Mouse (Mus musculus): ENCODE measurements around the gene Prss35.

Prss35 gene

GRCm38 (mm10) chr9:86742959-86743911, at the start of gene Prss35:
Gene Prss35, plus strand, starts transcription at chr9:86743649.
- DNase-seq (ENCODE audit: low read depth, low spot score), result peak; percentile 64

- DNase-seq (ENCODE audit: low read depth, low spot score), result no peak
These were observed 49.5 kb upstream of the Prss35 start for GRCm38 (mm10) chr9:86693935-86694334.

- DNase-seq (ENCODE audit: low read depth, low spot score), result no peak
These were observed 48.8 kb upstream of the Prss35 start for GRCm38 (mm10) chr9:86694644-86695043.

- peak; percentile 64 for DNase-seq (ENCODE audit: low read depth, low spot score)
These were observed 48.1 kb upstream of the Prss35 start for GRCm38 (mm10) chr9:86695199-86695817.

- peak; percentile 81 for DNase-seq (ENCODE audit: low read depth, low spot score)
These were observed 47.6 kb upstream of the Prss35 start, which contains the start of gene Me1 for GRCm38 (mm10) chr9:86695818-86696261. Gene Me1, minus strand, starts transcription at chr9:86695953.

- DNase-seq (ENCODE audit: low read depth, low spot score), result no peak
These were observed 42.2 kb upstream of the Prss35 start for GRCm38 (mm10) chr9:86701264-86701663.

- DNase-seq (ENCODE audit: low read depth, low spot score), result no peak
These were observed 41.6 kb upstream of the Prss35 start for GRCm38 (mm10) chr9:86701844-86702243.

- DNase-seq (ENCODE audit: low read depth, low spot score), result no peak
These were observed 36.0 kb upstream of the Prss35 start for GRCm38 (mm10) chr9:86707431-86707830.

- no peak for DNase-seq (ENCODE audit: low read depth, low spot score)
These were observed 34.5 kb upstream of the Prss35 start for GRCm38 (mm10) chr9:86708921-86709320.

- DNase-seq (ENCODE audit: low read depth, low spot score), result no peak
These were observed 33.3 kb upstream of the Prss35 start for GRCm38 (mm10) chr9:86710091-86710634.

GRCm38 (mm10) chr9:86712648-86713047, 30.8 kb upstream of the Prss35 start:
- no peak for DNase-seq (ENCODE audit: low read depth, low spot score)

GRCm38 (mm10) chr9:86714089-86714488, 29.4 kb upstream of the Prss35 start:
- no peak for DNase-seq (ENCODE audit: low read depth, low spot score)

- no peak for DNase-seq (ENCODE audit: low read depth, low spot score)
These were observed 26.9 kb upstream of the Prss35 start for GRCm38 (mm10) chr9:86716540-86716939.

- DNase-seq (ENCODE audit: low read depth, low spot score), result no peak
These were observed 26.3 kb upstream of the Prss35 start for GRCm38 (mm10) chr9:86717119-86717518.

GRCm38 (mm10) chr9:86720227-86720626, 23.2 kb upstream of the Prss35 start:
- no peak for DNase-seq (ENCODE audit: low read depth, low spot score)

GRCm38 (mm10) chr9:86720794-86721193, 22.7 kb upstream of the Prss35 start:
- DNase-seq (ENCODE audit: low read depth, low spot score), result peak; percentile 62

- DNase-seq (ENCODE audit: low read depth, low spot score), result peak; percentile 63
These were observed 18.4 kb upstream of the Prss35 start for GRCm38 (mm10) chr9:86725066-86725465.

- DNase-seq (ENCODE audit: low read depth, low spot score), result no peak
These were observed 17.7 kb upstream of the Prss35 start for GRCm38 (mm10) chr9:86725604-86726380.

GRCm38 (mm10) chr9:86726381-86726720, 17.1 kb upstream of the Prss35 start:
- DNase-seq (ENCODE audit: low read depth, low spot score), result no peak

GRCm38 (mm10) chr9:86728214-86728814, 15.1 kb upstream of the Prss35 start:
- DNase-seq (ENCODE audit: low read depth, low spot score), result no peak

- DNase-seq (ENCODE audit: low read depth, low spot score), result no peak
These were observed 14.4 kb upstream of the Prss35 start for GRCm38 (mm10) chr9:86729084-86729483.
